Mouse (Mus musculus): ENCODE data around the gene Dpp8. TPM values are rescaled to one million over a fixed set of nuclear protein-coding genes. Genes with fewer than 3 reads are reported as not detected.

The Dpp8 gene
- polyA plus RNA-seq, 1 experiment, result 83.7 TPM

DNA sequence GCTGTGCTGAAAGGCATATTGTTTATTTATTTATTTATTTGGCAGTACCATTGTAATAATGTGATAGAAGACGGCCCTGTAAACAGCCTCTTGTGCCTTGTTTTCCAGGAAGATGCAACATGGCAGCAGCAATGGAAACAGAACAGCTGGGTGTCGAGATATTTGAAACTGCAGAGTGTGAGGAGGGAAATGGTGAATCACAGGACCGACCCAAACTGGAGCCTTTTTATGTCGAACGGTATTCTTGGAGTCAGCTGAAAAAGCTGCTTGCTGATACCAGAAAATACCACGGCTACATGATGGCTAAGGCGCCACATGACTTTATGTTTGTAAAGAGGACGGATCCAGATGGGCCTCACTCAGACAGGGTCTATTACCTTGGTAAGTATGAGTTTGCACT lies 4.6 kb downstream of the Dpp8 start:
- no peak overlapping the region for H3K27ac ChIP-seq (ENCODE audit: insufficient read depth, low read length)
- peaks cover 11% of the 10 kb centered on the region; the same call in 1 of the 2 replicates for H3K4me1 ChIP-seq (ENCODE audit: control insufficient read depth, insufficient read depth, low read length)
- H3K4me3 ChIP-seq (ENCODE audit: insufficient read depth, low read length), result no peak overlapping the region
- TF ChIP-seq CTCF (IDR thresholded peaks at IDR 0.05; ENCODE audit: extremely low read depth, insufficient read depth, low read length), result no peak
- no peak for TF ChIP-seq POLR2A (IDR thresholded peaks at IDR 0.05; ENCODE audit: extremely low read depth, insufficient read depth, low read length)

DNA sequence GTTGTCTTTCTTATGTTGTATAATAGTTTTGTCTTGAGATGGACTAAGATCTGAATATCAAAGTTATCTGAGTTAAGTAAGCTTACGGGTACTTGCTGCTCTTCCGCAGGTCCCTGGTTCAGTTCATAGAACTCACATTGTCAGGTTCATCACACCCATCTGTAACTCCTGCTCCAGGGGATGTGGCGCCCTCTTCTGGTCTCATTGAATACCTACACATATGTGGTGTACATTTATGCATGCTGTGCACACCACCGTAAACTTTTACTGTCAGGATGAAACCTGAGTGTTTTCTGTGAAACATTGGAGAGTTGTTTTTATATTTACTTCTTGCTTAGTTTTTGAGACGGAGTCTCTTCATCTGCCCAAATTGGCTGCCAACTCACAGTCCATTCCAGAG lies 9.2 kb downstream of the Dpp8 start:
- no peak overlapping the region for H3K27ac ChIP-seq (ENCODE audit: insufficient read depth, low read length)
- peaks cover 6% of the 10 kb centered on the region; the same call in 1 of the 2 replicates for H3K4me1 ChIP-seq (ENCODE audit: control insufficient read depth, insufficient read depth, low read length)
- TF ChIP-seq POLR2A (IDR thresholded peaks at IDR 0.05; ENCODE audit: extremely low read depth, insufficient read depth, low read length) (no peak), CTCF (IDR thresholded peaks at IDR 0.05; ENCODE audit: extremely low read depth, insufficient read depth, low read length) (no peak)
- no peak overlapping the region for H3K4me3 ChIP-seq (ENCODE audit: insufficient read depth, low read length)

DNA sequence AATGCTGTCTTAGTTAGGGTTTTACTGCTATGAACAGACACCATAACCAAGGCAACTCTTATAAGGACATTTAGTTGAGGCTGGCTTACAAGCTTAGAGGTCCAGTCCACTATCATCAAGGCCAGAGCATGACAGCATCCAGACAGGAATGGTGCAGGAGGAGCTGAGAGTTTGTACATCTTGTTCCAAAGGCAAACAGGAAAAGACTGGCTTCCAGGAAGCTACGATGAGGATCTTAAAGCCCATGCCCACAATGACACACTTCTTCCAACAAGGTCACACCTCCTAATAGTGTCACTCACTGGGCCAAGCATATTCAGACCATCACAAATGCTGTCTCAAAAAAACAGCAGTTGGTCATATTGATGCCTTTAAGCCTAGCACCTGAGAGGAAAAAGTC lies 14.8 kb downstream of the Dpp8 start:
- no peak for TF ChIP-seq CTCF (IDR thresholded peaks at IDR 0.05; ENCODE audit: extremely low read depth, insufficient read depth, low read length)
- TF ChIP-seq POLR2A (IDR thresholded peaks at IDR 0.05; ENCODE audit: extremely low read depth, insufficient read depth, low read length), result no peak
- Histone ChIP-seq H3K27ac (ENCODE audit: insufficient read depth, low read length) (no peak overlapping the region), H3K4me3 (ENCODE audit: insufficient read depth, low read length) (no peak overlapping the region), H3K4me1 (ENCODE audit: control insufficient read depth, insufficient read depth, low read length) (no peaks in the 10 kb centered on the region)

DNA sequence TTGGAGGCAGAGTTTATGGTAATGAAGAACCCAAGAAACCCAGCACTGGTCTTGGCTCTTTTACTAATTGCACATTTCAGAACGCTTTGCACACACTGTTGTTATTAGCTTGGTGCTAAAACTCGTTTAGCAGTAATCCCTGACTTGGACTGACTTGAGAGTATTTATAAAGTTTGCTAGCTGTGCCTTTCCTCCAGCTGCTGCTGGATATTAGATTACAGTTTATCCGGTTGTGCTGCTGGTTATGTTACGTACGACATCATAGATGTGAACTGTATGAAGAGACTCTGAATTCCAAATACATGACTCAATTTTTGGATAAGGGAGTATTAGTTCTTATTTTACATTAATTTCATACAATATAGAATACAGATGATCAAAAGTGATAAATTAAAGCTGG lies 17.2 kb downstream of the Dpp8 start:
- TF ChIP-seq POLR2A (IDR thresholded peaks at IDR 0.05; ENCODE audit: extremely low read depth, insufficient read depth, low read length), result no peak
- no peak for TF ChIP-seq CTCF (IDR thresholded peaks at IDR 0.05; ENCODE audit: extremely low read depth, insufficient read depth, low read length)
- H3K4me1 ChIP-seq (ENCODE audit: control insufficient read depth, insufficient read depth, low read length), result no peaks in the 10 kb centered on the region
- H3K4me3 ChIP-seq (ENCODE audit: insufficient read depth, low read length), result no peak overlapping the region
- no peak overlapping the region for H3K27ac ChIP-seq (ENCODE audit: insufficient read depth, low read length)

DNA sequence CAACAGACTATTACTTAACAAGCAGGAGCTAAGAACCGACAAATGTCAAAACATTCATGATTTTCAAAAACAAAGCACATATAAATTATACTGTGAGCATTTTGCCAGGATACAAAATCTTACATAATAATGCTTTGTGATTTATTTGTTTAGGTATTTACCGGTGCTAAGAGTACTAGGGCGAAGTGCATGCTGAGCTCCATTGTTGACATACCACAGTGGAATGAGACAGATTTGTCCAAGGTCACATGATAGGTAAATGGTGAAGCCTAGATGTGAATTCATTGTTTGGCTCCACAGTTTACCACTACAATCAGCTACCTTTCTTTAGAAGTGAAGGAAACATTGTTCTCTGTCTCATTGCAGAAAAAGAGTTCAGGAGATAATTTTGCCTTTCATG lies 18.8 kb downstream of the Dpp8 start:
- TF ChIP-seq POLR2A (IDR thresholded peaks at IDR 0.05; ENCODE audit: extremely low read depth, insufficient read depth, low read length), result no peak
- TF ChIP-seq CTCF (IDR thresholded peaks at IDR 0.05; ENCODE audit: extremely low read depth, insufficient read depth, low read length), result no peak
- H3K27ac ChIP-seq (ENCODE audit: insufficient read depth, low read length), result no peak overlapping the region
- H3K4me3 ChIP-seq (ENCODE audit: insufficient read depth, low read length), result no peak overlapping the region
- H3K4me1 ChIP-seq (ENCODE audit: control insufficient read depth, insufficient read depth, low read length), result no peaks in the 10 kb centered on the region

DNA sequence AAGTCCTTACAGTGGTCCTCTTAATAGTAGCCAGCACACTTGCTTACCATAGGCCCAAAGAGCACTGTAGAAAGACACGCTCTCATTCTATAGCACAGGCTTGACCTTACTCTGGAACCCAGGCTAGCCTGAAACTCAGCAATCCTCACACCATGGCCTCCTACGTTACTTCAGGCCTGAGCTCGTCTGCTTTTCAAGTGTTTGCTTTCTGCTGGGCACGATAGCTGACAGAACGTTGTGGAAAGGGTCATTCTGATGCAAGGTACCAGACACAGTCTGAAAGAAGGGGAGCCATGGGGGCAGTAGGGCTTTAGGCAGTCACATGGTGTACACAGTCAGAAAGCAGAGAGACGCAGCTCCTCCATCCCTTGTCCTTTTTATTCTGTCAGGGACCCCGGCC lies 32.0 kb downstream of the Dpp8 start:
- Histone ChIP-seq H3K27ac (ENCODE audit: insufficient read depth, low read length) (no peak overlapping the region), H3K4me1 (ENCODE audit: control insufficient read depth, insufficient read depth, low read length) (no peaks in the 10 kb centered on the region), H3K4me3 (ENCODE audit: insufficient read depth, low read length) (no peak overlapping the region)
- TF ChIP-seq CTCF (IDR thresholded peaks at IDR 0.05; ENCODE audit: extremely low read depth, insufficient read depth, low read length) (no peak), POLR2A (IDR thresholded peaks at IDR 0.05; ENCODE audit: extremely low read depth, insufficient read depth, low read length) (no peak)

DNA sequence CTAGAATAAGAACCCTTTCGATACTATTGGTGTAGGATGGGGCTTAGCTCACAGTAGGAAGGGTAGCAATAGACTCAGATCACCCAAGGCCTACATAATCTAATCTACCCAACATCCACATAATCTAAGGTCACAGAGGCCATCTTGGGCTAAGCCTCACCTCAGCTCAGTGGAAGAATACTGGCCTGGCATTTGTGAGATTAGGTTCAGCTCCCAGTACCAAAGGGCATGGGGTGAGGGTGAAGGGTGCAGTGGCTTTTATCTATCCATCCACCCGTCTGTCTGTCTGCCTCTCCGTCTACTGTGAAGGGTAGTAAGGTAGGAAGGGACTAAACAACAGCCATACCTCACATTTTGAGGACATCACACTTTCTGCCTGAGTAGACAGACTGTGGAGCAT lies 38.4 kb downstream of the Dpp8 start:
- no peak overlapping the region for H3K4me3 ChIP-seq (ENCODE audit: insufficient read depth, low read length)
- no peak for TF ChIP-seq POLR2A (IDR thresholded peaks at IDR 0.05; ENCODE audit: extremely low read depth, insufficient read depth, low read length)
- no peak for TF ChIP-seq CTCF (IDR thresholded peaks at IDR 0.05; ENCODE audit: extremely low read depth, insufficient read depth, low read length)
- H3K4me1 ChIP-seq (ENCODE audit: control insufficient read depth, insufficient read depth, low read length), result no peaks in the 10 kb centered on the region; the same call in 1 of the 2 replicates
- H3K27ac ChIP-seq (ENCODE audit: insufficient read depth, low read length), result no peak overlapping the region

DNA sequence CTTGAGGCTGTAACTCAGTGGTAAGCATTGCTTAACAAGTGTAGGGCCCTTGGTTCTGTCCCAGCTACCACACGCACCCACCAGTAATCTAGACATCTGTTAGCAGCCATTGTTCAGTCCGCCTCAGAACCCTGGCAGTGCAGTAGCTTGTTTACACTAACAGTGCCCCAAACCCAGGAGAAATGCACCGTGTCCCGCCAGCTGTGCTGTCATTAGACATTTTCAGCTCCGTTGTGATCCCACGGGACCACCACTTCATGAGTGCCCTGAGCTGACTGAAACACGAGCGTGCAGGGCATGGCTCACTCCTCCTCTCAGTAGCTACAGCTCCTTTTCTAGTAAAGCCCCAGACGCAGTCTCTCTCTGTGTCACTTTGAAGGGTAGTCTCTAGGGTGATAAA lies 41.3 kb downstream of the Dpp8 start:
- Histone ChIP-seq H3K27ac (ENCODE audit: insufficient read depth, low read length) (no peak overlapping the region), H3K4me3 (ENCODE audit: insufficient read depth, low read length) (no peak overlapping the region), H3K4me1 (ENCODE audit: control insufficient read depth, insufficient read depth, low read length) (no peaks in the 10 kb centered on the region; the same call in 1 of the 2 replicates)
- TF ChIP-seq POLR2A (IDR thresholded peaks at IDR 0.05; ENCODE audit: extremely low read depth, insufficient read depth, low read length), result no peak
- TF ChIP-seq CTCF (IDR thresholded peaks at IDR 0.05; ENCODE audit: extremely low read depth, insufficient read depth, low read length), result no peak

DNA sequence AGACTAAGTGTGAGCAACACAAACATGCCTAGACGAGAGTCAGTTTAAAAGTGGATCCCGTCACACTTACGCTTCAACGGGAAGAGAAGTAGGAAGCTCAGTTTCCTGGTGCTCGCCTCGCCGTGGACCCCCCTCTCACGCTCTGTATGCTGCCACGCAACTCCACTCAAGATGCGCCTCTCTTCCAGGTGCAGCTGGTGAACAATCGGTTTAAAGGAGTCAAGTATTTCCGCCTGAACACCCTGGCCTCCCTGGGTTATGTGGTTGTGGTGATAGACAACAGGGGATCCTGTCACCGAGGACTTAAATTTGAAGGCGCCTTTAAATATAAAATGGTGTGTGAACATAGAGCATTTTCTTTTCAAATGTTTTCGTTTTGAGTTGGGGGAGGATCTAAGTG lies 42.0 kb downstream of the Dpp8 start:
- Histone ChIP-seq H3K27ac (ENCODE audit: insufficient read depth, low read length) (no peak overlapping the region), H3K4me1 (ENCODE audit: control insufficient read depth, insufficient read depth, low read length) (no peaks in the 10 kb centered on the region; the same call in 1 of the 2 replicates), H3K4me3 (ENCODE audit: insufficient read depth, low read length) (no peak overlapping the region)
- TF ChIP-seq POLR2A (IDR thresholded peaks at IDR 0.05; ENCODE audit: extremely low read depth, insufficient read depth, low read length) (no peak), CTCF (IDR thresholded peaks at IDR 0.05; ENCODE audit: extremely low read depth, insufficient read depth, low read length) (no peak)

DNA sequence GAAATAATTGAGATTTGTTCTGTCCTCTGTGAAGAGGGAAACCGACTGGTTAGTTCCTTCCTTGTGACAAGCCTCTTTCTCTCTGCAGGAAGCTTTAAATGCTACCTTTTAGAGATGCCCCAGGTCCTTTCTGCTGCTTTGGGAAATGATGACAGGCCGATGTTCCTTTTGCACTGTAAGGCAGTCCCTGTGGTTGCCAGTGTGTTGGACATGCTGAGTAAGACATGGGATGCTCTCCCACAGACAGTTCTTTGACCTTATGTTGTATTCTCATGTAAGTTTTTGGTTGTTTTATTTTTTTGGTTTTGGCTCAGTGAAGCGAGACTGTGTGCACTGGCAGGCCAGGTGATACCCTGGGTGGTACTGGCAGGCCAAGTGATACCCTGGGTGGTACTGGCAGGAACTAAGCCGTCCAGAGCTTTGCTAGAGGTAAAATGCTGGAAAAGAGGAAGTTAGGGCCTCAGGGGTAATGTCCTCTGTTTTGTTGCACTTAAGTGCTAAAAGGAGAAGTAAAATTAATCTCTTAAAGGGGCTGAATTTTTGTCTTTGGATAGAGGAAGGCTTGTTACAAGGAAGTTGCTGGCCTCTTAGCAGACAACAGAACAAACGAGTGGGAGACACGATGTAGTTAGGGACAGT lies 42.8 kb downstream of the Dpp8 start:
- H3K27ac ChIP-seq (ENCODE audit: insufficient read depth, low read length), result no peak overlapping the region
- no peak for TF ChIP-seq CTCF (IDR thresholded peaks at IDR 0.05; ENCODE audit: extremely low read depth, insufficient read depth, low read length)
- TF ChIP-seq POLR2A (IDR thresholded peaks at IDR 0.05; ENCODE audit: extremely low read depth, insufficient read depth, low read length), result no peak
- no peak overlapping the region for H3K4me3 ChIP-seq (ENCODE audit: insufficient read depth, low read length)
- no peaks in the 10 kb centered on the region; the same call in 1 of the 2 replicates for H3K4me1 ChIP-seq (ENCODE audit: control insufficient read depth, insufficient read depth, low read length)
